Mouse (Mus musculus): ENCODE results near the gene Cd36.

Cd36 gene

DNA sequence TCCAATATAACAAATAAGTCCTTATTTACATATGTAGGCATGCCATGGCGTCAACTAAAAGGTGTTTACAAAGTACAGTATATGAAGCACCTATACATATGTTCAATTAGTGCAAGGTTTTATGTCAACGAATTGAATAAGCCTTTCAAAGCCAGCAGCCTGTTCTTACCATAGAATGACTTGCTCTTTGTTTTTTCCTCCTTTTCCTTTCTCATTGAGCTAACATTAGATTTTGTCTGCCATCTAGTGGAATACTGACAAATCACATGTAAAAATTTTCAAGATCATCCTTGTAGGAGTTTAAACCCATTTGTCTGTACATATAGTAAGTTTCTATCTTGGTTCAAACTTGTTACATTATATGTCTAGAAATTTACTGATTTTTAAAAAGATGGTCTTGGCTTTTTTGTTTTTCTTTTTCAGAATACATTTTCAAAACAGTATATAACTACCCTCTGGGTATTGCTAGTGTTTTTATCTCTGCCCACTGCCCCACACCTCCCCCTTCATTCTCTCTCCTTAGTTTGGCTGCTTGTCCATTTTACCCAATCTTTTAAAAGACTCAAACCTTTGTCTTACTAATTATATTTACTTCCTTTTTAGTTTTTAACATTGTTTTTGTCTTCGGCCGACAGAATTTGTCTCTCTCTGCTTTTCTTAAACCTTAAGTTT lies 122.5 kb downstream of the Cd36 start:
- DNase-seq, result no peak

DNA sequence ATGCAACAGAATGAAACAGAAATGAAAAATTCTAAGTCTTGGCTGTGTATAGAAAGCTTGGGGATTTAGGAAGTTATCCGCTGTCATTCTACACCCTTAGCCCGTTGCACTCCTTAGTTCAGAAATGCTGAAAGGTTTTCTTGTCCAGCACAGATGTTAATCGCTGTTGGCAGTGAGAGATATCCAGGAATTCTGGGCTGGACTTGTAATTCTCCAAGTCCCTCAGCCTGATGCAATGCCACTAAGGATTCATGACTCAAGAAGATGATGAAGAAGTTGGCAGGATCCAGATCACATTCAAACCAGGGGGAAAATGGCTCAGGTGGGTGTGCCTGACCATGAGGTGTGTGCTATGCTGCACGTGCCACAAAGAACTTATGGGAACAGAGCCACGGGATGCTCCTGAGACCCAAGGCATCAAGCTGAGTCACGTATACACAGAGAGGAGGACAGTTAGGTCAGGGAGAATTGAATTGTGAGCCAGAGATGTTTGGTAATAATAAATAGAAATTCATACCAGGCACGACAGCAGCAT lies 135.1 kb downstream of the Cd36 start:
- DNase-seq, result no peak

DNA sequence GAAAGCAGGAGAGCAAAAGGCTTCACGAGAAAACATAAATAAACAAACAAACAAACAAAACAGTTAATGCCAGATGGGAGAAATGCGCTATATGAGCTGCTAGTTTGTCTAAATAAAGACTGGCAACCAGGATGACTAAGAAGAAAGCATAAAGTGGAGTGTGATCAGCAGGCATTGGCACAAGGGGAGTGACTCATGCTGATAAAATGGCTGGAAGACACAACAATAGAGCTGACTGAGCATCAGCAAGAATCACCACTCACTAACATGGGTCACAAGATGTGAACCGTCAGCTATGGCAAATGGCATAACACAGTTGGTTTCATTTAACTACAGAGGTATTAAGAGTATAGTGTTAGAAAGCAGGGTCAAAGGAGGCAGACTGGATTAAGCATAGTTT lies 140.3 kb downstream of the Cd36 start:
- DNase-seq, result no peak

GRCm38 (mm10) chr5:17747143-17747542 lies 141.5 kb downstream of the Cd36 start:
- no peak for DNase-seq

DNA sequence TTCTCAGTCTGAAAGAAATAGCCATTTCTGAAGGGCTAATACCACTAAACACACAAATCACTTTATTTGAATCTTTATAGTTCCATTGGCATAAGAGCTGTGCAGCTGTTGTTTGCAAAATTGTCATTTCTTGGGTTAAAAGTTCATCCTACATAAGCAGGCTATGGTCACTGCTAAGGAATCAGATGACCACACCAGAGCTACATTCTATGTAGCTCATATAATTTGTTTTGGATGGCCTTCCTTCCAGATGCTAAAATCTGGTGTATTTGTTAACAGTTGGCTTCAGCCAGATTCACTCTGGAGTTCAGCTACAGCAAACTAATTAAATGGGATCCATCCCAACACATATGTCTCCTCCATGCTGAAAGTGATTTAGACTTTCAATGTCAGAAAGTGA lies 142.1 kb downstream of the Cd36 start:
- no peak for DNase-seq

DNA sequence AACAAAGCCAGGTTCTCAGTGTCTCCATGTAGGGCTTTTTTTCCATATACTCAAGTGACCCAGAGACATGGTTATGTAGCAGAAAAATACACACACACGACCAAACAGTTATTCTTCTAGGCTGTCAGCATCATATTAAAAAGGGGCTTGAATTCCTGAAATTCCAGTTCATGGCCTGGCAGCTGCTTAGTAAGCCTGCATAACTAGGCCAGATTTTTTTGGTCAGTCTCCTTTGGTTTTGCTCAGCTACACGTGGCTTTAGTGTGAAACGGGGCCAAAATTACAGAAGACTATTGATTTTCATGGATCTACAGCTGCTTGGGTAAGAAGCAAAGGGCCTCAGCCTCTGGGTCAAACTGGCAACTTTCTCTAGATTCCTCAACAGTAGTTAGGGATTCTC lies 148.8 kb downstream of the Cd36 start:
- DNase-seq, result no peak

Data from cerebellum, adult 11-12 months (tissue).